Mouse (Mus musculus): Measurements from ENCODE around the gene Jup.

Jup gene

DNA sequence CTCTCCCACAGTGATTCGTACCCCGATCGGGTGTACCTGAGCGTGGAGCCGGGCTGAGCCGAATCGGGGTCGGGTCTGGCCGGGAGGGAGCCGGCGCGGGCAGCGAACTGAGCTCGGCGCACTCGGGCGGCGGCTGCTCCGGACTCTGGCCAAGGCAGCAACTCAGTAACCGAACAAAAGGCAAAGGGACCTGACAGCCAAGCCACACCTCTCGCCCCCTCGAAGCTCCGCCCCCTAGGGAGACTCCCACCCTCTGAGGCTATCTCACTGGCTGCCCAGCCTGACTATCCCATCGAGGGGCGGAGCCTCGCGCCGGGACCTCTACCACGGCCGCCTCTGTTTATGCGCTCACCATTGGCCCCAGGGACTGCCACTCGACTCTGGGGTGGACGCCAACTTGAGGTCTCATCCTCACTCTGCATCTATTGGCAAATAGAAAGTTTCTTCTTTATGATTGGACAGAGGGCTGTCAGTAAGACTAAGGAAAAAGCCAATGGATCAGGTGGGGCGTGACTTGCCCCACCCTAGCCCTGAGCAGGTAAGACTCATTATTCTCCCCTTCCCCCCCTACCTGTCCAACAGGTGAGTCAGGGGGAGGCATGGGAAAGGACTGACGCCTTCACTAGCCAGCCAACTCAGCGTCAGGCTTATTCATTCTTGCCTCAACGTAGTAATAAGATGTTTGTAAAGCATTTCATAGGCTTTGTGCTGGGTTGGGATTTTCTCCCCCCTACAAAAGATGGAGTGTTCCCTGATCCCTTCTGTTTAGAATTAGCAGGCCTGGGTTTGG is at the start of gene Jup:
Gene Jup, minus strand, starts transcription at position 164 of the 790 bp plus-strand sequence.
- peak; percentile 97 for DNase-seq

DNA sequence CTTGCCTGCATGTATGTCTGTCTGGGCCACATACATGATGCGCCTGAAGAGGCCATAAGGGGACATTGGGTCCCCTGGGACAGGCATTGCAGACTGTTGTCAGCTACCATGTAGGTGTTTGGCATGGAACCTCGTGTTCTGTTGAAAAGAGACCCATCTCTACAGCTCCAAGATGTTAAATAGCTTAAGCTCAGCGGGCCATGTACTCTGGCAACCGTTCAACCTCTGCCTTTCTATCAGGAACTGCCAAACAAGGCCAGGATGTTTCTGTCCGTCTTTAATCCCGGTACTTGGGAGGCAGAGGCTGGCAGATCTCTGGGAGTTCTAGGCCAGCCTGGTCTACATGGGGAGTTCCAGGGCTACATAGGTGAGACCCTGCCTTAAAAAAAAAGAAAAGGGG is 45.1 kb upstream of the Jup start:
- no peak for DNase-seq

DNA sequence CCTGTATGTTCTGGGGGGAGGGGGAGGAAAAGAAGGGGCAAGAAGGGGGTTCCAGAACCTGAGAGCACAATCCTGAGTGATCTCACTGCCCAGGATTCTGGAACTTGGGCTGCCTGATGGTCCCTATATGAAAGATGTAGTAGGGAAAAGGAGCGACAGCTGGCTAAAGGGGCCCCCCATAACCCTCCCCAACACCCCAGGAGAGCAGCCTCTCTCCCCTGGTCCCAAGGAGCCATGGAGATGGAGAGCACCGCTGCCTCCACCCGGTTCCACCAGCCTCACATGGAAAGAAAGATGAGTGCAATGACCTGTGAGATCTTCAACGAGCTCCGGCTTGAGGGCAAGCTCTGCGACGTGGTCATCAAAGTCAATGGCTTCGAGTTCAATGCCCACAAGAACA is 44.2 kb upstream of the Jup start, which contains the start of the genes Nt5c3b and Klhl10:
Gene Nt5c3b, minus strand, starts transcription at position 12 of the 400 bp plus-strand sequence.
Gene Klhl10, plus strand, starts transcription at position 121 of the 400 bp plus-strand sequence.
- DNase-seq = no peak

DNA sequence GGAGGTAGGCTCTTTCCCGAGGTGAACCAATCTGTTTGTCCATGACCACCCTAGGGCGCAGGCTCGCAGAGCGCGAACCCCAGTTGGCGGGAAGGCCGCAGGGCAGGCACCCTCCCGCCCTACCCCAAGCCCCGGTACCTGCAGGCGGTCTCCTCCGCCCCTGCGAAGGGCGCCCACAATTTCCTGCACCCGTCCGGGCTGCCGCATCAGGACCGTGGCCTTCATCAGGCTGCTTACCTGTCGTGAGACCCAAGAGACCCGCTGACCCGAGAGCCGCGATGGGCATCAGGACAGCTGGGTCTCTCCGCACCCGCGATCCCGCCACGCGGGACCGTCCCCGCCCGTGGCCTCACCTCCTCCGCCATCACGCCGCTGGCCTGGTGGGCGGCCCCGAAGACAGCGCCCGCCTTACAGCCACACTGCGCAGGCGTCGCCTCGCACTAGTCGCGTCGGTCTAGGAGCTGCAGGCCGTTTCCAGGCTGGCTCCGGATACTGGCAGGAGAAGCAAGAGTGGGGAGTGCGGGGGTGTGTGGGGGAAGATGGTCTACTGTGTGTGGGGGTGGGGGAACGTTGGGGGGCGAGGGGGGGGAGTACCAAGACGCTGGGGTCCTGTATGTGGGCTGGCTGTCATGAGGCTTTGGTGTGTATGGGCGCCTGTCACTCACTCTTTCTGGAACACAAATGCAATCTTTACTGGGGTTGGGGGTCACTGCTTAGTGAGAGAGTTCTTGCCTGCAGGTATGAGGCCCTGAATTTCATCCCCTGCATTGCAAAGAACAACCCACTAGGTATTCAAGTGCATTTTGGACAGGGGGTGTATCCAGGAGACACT is 43.3 kb upstream of the Jup start:
- DNase-seq = peak; percentile 88 to 90

DNA sequence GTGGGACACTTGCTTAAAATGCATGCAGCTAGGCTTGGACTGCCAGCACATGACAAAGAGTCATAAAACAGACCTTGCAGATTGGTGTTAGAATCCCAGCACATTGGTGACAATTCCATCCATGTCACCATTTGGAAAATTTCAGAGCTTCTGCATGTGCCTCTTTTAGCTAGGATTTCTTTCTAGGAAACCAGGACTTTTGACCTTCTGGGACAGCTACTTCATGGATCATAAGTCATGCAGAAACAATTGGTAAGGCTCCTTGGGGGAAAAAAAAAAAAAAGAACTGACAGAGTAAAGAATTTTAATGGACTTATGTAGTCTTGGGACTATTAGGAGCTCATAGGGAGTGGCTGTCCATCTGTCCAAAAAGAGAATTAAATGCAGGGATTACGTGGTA is 40.3 kb upstream of the Jup start:
- no peak for DNase-seq

DNA sequence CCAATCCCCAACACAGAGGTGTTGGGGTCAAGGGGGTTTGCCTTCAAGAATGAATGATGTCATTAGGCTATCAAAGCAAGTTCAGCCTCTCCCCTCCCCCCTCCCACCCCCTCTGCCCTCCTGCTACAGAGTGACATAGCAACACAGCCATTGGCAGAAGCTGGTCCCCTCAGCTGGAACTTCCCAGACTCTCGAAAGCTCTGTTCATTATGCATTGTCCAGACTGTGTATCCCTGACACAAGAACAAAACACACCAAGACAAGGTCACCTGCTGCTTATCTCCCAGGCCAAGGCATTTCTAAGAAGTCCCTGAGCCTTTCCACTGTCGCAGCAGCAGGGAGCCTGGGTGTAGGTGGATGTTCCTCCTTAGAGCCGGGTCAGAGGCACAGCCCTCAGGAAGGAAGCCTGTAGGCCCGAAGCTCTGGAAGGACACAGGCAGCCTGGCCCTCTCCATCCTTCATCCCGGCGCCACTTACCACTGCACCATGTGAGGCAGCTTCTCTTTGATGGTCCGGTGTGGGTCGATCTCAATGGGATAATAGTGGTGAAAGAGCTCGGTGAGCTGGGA is 38.2 kb upstream of the Jup start:
- DNase-seq = no peak

DNA sequence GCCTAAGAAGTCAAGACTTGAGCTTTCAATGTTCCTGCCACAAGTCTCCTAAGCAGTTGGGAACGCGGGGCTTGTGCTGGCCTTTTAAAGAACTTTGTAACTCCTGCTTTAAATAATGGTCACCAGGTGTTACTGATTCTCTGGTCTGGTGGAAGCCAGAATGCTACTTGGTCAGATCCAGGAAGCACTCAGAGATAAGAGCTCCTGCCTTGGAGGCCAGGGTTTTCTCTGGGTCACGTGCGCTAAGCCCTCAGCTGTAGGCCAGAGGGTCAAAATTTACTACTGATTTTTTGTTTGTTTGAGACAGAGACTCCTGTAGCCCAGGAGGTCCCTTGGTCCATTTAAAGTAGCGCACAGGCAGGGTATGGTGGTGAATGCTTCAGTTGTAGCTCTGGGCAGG is 34.4 kb upstream of the Jup start:
- no peak for DNase-seq

DNA sequence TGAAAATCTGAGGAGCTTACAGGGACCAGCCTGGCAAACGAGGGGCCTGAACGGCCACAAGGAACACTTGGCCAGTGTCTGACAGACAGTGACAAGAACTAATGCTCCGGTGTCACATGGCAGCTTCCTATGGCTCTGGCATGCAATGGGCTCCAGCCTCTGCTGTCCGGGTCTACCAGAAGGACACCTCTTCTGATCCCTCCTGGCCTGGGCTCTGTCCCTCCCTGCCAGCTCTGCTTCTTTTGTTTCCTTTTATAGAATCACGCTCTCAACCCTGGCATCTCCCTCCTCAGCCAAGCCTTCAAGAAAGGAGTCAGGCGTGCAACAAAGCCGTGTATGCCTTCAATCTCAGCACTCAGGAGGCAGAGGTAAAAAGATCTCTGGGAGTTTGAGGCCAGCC is 32.5 kb upstream of the Jup start:
- DNase-seq = no peak

DNA sequence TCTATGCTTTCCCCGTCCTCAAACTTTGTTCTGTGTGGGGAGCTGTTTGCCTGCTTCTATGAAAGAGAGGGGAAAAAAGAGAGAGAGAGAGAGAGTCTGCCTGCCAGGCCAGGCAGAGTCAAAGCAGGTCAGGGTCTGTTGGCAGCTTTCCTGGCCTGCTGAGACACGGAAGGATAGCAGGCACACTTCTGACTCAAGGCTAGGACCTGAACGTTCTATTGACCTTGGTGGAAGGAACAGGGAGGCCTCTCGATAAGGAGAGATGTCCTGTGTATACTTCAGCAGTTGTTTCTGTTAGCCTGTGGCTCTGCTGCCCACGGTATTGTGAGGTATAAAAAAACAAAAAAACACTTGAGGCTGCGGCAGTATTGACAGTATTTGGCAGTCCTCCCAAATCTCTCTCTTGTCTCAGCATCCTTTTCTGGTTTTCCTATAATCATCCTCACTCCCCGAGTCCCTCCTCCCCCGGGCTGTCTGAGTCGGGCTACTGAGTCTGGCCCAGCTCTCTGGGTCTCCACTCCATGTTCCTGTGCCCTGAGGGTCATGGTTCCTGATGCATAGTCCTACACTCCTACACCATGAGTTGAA is 31.1 kb upstream of the Jup start:
- no peak for DNase-seq

DNA sequence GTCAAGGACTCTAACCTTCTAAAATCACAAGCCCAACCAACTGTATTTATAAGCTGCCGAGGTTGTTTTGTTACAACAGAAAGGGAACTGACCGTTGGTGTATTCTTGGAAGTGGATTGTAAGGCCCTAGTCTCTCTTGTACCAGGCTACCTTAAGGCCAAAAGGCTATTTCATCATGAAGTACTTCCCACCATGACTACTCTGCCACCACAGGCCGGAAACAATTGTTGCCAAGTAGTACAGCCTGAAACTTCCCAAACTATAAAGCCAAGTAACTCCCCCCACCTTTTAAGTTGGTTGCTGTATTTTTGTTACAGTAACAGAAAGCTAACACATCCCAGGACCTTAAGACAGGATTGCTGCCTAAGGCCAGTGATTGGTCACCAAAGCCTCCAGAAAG is 29.3 kb upstream of the Jup start:
- DNase-seq = no peak

DNA sequence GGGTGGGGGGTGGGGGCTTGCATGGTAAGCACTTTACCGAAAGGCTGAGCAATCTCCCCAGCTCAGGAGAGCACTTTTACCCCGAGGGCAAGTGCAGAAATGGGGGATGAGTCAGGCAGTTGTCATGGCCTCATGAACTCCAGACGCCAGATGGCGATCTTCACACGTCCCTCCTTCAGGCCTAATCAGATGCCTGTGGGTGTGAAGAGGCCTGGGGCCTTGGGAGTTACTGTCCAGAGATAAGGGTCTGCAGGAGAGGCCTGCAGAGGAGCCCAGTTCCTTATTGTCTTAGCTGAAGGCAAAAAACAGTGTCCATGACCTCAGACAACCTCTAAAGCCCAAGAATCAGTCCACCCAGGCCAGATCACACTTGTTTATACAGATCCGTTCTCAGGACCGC is 28.3 kb upstream of the Jup start:
- DNase-seq = peak; percentile 68 to 71

DNA sequence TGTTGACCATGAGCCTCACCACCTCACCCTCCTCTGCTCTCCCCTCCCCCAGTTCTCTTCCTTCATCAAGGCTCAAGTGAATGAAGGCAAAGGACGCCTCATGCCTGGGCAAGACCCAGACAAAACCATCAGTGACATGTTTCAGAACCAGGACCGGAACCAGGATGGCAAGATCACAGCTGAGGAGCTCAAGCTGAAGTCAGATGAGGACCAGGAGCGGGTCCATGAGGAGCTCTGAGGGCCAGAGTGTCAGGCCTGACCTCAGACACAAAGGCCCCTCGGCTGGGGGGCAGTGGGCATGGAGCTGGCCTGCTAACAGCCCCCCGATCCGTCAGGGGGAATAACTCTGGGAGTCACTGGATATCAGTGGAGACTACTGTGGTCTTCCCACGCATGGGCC is 26.3 kb upstream of the Jup start:
- DNase-seq = no peak

DNA sequence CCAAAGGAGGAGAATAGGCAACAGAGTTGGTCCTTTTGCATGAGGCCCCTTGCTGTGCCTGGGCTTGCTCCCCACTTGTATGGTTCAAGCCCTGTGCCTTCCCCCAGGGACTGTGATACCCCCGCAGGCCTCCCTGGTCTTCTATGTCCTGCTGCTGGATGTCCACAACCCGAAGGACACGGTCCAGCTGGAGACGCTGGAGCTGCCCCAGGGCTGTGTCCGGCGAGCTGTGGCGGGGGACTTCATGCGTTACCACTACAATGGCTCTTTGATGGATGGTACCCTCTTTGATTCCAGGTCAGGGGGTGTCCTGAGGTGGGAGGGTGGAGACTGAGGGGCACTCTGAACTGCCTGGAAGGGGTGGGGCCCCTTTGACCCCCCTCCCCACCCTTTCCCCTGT is 24.0 kb upstream of the Jup start:
- no peak for DNase-seq

DNA sequence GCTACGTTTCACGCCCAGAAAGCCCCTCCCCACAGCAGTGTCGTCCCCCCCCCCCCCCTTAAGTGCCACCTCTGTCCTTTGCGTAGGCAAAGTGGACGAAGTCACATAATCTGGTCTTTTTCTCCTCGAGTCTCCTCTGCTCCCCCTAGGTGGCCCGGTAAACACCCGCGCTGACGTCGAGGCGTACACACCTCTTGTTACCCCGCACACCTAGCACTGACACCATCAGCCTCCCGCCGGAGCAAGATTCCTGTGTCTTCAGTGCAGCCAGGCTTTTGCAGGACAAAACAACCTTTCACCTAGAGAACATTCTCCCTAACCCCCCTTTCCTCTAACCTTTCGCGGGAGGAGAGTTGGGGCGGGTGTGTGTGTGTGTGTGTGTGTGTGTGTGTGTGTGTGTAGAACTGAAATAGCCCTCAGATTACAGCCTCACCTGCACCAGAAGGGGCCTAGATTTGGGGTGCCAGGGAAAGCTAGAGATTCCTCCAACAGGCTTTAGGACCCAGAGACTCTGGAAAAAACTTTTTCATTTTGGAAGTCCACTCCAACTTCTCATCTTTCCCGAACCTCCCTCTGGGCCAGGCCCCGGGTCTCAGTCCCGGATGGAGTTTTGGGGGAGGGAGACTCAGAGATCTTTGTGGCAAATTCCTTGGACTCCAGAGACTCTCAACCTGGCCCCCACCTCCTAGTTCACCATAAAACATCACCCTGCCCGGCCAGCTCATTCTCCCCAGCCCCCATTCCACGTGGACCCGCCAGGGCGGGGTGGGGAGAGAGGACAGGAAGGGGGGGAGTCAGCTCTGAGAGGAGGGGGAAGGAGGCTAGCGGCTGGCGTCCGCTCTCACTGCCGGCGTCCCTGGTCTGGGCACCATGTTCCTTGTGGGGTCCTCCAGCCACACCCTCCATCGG is 17.6 kb upstream of the Jup start, which contains the start of gene Fkbp10:
Gene Fkbp10, plus strand, starts transcription at position 784 of the 909 bp plus-strand sequence.
- no peak for DNase-seq

DNA sequence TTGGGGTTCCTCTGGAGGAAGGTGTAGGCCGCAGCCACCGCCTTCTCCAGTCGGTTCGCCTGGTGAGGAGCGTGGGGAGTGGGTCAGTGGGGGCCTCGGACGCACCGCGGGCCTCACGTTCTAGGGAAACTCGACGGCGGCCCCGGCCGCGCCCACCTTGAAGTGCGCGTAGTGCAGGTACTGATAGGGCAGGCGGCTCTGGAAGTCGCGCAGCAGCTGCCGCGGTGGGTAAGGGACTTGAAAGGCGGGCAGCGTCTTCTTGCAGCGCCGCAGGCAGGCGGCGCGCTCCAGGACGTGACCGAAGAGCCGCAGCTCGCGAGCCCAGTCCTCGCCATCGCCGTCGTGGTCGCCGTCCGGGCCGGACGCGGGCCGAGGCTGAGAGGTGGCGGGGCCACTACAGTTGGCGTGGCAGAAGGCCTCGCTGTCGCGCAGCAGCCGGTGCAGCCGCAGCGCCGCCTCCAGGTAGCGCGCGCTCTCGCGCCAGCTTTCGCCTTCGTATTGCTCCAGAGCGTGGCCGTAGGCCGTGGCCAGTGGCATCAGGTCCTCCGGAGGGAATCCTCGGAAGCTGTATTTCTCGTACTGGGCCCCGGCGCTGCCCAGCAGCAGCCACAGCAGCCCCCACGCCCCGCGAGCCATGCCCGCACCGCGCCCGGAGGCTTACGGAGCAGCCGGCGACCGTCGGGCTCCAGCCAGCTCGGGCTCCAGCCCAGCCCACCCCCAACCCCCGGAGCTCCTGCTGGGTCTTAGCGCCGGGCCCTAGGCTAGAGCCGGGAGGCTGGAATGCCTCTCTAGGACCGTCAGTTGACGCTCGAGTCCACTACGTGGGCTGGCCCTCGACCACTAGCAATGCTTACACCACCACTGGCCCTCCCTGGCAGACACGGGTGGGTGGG is 16.7 kb upstream of the Jup start, which contains the start of gene P3h4:
Gene P3h4, minus strand, starts transcription at position 816 of the 893 bp plus-strand sequence.
- DNase-seq = peak; percentile 79 to 81

DNA sequence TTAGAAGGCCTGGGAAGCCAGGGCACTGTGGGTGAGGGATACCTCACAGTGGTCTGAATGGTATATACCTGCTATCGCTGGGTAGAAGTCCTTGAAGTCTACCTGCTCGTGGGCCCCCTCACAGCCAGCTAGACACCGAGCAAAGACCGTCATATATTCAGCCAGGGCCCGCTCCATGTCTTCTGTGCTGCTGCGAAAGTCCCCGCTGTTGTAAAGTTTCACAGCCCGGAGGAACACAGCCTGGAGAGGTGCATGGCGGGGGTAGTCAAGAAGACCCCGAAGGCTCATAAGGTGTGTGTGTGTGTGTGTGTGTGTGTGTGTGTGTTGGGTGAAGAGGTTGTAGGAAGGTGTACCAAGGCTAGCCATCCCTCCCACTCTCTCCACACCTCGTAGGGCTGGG is 16.0 kb upstream of the Jup start:
- no peak for DNase-seq

DNA sequence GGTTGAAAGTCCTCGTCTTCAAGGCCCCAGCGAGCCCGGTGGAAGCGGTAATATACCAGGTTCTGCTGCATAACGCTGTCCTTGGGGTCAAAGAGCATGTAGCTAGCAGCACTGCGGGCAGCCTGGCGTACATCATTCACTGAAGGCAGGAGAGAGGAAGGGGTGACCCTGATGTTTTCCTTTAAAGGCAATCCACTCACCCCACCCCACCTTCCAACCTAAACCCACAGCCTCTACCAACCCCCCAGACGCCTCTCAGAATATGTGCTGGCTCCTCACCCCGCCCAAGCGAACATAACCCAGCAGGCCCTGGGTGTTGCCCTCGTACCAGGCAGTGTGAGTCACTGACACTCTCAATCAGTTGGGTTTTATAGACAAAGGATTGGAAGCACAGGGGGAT is 14.2 kb upstream of the Jup start:
- DNase-seq = peak; percentile 44 to 53

DNA sequence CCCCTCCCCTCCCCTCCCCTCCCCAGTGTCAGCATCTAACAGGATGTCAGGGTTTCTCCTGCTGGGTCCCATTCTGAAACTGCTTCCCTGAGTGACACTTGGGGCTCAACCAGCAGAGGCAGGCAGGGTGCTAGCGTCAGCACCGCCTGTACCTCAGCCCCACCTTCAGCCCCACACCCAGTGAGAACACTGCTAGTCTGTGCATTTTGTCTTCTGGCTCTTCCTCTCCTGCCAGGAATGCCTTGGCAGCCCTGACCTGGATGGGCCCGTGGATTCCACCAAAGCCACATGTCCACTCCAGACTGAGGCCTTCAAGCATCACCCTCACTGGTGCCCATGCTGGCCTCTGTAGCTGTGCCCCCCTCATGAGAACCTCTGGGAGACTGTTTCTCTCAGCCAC is 12.1 kb upstream of the Jup start:
- peak; percentile 51 to 75 for DNase-seq

DNA sequence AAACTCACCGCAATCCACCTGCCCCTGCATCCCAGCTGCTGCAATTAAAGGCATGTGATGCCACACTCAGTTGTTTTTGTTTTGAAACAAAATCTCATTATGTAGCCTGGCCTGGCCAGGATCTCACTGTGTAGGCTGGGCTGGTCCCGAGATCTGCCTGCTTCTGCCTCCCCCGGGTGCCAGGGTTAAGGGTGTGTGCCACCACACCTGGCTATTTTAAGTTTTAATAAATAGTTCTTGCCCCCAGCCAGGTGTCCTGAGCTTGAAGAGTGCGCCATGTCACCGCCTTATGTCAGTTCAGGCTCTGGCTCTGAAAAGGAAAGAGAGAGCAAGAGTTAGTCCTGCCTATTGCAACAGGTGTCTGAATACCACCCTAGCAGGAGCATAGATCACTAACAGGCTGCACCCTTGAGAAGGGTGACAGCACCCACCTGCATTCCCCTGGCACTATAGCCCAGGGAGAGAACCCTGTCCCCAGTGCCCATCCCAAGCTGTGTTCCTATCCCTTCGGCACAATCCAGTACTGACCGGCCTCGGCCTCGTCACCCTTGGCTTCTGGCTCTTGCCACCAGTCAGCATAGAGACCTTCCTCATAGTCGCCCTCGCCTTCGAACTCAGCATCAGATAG is 11.4 kb upstream of the Jup start:
- peak; percentile 49 to 72 for DNase-seq

All from thymus, postnatal 36 days (tissue).